Mouse (Mus musculus) layer of hippocampus, adult 9-10 months (tissue): ENCODE data around the gene Gdf11.

Experiments used
- DNase-seq: peaks from one replicate; pipeline ENCODE4 v3.0.0; 2022; ENCODE audit warnings: low spot score

Gene Gdf11

GRCm38 (mm10) chr10:128891296-128892094 is at the start of gene Gdf11:
Gene Gdf11 (minus strand): TSS chr10:128891718.
- DNase-seq: no peak

DNA sequence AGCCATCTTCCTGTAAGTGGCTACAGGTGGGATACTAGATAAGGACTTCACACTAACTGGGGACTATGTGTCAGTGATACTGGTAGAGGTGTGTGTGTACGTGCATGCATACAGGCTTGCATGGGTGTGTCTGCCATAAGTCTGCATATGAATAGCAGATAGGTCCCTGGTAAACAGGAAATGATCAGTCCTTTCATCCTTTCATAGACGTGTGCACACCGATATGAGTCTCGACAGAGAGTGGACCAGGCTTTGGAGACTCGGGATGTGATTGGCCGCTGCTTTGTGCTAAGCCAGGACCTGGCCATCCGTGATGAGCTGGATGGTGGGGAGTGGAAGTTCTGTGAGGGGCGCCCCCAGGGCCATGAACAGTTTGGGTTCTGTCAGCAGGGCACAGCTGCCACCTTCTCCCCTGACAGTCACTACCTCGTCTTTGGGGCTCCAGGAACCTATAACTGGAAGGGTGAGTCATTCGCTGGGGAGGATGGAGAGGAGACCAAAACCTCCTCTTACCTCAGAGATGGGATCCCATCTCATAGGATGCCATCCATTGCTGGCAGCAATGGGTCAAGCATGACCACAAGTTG is 49.0 kb upstream of the Gdf11 start:
- DNase-seq: no peak

DNA sequence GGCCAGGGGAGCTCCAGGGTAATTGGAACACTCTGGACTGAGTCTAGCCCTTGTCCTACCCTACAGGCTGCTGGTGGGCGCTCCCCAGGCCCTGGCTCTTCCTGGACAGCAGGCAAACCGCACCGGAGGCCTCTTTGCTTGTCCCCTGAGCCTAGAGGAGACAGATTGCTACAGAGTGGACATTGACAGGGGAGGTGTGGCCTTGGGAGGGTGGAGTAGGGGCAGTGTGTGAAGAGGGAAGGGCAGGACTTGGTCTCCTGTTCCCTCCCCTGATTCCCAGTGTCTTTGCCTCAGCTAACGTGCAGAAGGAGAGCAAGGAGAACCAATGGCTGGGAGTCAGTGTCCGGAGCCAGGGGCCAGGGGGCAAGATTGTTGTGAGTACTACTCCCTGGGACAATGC is 47.5 kb upstream of the Gdf11 start:
- DNase-seq: no peak

- no peak for DNase-seq
These were observed 46.9 kb upstream of the Gdf11 start for GRCm38 (mm10) chr10:128938457-128938856.

DNA sequence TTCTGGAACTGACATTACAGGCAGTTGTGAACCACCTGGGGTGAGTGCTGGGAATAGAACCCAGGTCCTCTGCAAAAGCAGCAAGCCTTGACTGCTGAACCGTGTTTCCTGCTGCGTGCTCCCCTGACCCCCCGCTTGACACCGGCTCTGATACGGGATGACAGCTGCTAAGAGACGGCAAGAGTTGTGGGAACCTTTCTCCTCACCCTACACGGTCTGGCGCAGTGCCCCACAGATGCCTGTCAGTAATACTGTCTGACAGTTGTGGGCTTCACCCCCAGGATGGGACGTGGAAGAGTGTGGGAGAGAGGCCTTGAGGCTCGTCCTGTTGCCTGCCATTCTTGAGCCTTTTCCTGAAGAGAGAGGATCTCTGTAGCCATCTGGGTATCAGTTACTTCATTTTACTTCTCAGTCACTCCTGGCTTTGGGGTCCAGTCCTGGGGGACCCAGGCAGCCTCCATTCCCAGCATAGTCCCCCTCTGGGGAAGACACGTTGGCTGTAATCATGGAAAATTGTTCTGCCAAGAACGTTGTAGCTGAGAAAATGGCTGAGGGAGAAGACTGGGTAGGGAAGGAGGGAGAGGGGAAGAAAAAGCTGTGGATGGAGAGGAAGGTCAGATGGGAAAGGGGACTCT is 46.4 kb upstream of the Gdf11 start:
- no peak for DNase-seq

- no peak for DNase-seq
These were observed 44.4 kb upstream of the Gdf11 start for GRCm38 (mm10) chr10:128935826-128936440.

DNA sequence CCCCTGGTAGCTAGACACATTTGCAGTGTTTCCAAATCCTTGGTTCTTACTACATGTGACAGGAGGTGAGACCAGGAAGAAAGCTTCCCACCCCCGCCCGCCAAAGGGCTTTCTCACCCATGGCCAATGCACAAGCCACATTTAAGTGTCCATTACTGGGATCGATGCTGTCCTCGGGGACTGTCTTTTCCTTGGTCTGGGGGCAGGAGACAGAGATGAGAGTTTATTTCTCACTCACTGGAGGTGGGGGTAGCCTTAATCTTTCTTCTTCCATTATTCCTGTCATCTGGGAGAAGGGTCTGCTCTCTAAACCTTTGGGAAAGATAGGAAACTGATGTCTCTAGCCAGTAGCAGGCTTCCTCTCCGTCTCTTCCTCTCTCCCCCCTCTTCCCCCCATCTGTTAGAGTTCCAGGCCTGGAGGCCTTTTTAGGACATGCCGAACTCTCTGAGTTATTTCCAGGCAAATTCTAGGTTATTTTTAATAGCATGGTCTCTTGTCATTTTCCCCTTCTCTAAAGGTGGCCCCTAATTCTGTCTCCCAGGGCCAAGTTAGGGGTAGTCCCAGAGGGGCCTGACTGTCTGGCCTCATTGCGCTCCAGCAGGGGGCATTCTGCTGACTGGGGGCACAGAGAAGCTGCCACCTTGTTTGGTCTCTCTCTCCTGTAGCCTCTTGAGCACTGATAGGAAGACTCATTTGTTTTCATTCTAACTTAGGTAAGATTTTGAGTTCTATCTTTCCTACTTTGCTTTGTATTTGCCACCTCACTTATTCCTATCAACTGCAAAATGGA is 43.7 kb upstream of the Gdf11 start:
- DNase-seq: no peak

DNA sequence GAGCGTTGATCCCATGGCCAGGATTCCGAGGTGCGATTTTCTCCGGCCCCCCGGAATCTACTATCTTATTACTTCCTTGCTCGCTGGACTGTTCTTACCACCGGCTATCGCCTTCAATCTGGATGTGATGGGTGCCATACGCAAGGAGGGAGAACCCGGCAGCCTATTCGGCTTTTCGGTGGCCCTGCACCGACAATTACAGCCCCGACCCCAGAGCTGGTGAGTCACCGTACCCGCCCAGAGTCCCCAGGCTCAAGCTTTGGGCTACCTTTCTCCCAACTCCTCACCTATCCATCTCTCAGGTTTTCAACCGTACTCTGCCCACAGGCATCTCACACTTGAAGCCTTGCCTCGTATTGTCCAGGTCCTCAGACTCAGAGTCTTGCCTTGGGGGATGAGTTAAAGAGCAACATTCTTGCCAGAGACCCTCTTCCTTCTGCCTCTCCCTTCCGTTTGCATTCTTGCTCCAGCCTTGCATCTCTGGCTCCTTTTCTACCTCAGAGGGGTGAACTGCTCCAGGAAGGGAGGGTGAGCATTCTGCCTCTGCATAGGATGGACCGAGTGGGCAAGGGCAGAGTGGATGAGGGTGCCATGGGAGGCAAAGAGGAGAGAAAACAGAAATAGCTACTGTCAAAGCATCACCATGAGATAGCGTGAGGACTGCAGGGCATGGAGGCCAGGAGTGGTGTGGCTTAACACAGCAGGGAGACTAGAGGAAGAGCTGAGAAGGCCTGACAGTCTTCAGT is 42.6 kb upstream of the Gdf11 start:
- no peak for DNase-seq

- DNase-seq: no peak
These were observed 42.1 kb upstream of the Gdf11 start, which contains the start of gene Itga7 for GRCm38 (mm10) chr10:128933574-128933973. Gene Itga7 (plus strand): TSS chr10:128933818.

GRCm38 (mm10) chr10:128931441-128931840 is 39.9 kb upstream of the Gdf11 start:
- no peak for DNase-seq

DNA sequence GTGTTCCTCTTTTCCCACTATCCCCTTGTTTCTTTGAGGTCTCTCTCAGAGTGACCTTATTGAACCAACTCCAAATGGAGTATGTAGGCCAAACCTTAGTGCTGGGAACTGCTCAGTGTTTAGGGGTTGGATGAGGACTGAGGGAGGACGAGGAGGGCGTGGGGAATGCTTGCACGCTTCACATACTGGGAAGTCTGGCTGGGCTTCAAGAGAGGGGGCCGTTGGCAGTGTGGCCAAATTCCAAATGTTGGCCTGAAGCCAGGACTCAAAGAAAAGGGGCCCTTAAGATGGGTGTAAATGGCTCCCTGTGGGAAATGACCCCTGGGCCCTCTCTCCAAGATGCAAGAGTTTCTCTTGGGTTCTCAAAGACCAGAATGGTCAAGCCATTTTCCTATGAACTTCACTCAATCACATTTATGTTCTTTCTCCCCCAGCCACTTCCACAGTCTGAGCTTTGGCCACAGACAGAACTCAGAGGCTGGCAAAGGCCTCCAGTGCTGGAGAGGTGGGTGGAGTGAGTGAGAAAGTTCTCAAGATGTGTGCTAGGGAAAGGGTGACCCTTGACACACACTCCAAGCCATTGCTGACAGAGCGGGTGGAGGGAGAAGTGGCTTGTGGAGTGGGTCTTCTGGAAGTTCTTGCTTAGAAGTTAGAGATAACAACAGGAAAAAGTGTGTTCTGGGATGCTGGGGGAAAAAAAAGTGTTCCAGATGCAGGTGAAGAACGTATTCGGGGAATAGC is 38.3 kb upstream of the Gdf11 start:
- no peak for DNase-seq

DNA sequence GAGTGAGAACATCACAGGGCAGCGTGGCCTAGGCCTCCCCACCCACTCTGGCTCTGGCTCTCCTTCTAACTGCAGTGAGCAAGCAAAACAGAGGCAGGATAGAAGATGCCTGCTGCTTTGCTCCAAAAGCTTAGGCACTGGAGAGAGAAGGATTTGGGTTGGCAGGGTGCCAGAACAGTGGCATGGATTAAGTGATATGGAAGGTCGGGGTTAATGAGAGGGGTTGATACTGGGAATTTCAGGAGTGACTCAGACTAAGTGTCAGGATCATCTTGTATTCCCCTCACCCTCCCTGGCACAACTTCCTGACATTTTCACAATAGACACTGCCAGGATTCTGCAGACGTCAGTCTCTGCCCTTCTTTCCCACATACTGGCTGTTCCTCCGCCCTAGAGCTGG is 36.8 kb upstream of the Gdf11 start:
- no peak for DNase-seq

DNA sequence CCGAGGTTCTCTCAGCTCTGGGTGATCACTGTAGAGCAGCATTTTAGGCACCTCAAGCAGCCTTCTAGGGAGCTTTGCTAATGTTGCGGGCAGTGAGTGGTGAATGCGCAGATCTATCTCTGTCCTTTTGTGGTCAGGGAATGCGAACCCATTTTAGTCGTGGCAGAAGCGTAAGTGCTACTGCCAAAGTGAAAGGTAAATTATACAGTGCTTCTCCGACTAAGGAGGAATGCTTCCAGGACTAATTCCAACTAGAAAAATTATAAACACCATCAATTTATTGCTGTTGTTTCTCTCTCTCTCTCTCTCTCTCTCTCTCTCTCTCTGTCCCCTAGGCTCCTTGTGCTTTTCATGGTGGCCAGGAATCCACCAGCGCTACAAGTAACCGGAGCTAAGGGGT is 32.4 kb upstream of the Gdf11 start, which contains the start of gene Bloc1s1:
Bloc1s1 (minus strand) TSS at position 101 of the 400 bp plus-strand sequence.
- no peak for DNase-seq

DNA sequence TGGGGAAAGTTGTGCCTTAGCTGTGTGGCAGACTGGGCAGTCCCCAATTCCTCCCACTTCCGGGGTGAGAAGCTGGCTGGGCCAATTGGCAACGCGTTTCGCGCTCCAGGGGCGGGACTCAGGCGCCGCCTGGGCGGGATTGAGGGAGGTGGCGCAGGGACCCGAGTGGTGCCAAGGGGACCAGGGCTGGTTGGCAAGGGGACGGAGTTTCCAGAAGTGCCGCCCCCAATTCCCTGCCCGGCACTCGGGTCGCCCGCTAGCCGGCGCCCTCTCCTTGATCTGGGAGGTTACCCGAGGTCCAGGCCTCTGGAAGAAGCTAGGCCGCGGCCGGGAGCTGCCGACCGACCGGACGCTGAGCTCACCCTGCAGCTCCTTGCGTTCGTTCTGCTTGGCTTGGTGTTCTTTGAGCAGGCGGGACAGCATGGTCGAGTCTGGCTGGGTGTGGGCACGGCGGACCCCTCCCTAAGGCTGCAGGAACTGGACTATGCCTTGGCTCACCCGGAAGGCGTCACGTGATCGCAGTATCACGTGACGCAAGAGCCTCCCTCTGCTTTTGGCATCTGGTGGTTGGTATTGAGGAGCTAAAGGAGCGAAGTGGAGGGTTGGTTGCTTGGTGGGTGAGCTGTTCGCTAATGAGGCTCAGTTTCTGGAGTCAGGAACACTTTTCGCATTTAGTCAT is 31.6 kb upstream of the Gdf11 start:
- peak; percentile 82 for DNase-seq

DNA sequence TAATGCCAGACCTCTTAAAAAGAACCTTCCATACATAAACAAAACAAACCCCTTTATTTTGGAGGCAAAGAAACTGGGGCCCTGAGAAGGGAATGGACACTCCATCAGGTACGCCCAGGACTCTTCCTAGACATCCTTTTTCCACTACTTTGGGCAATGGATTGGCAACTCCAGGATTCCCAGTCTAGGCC is 31.2 kb upstream of the Gdf11 start, which contains the start of gene Rdh5:
Rdh5 (minus strand) TSS at position 67 of the 191 bp plus-strand sequence.
- DNase-seq: no peak

DNA sequence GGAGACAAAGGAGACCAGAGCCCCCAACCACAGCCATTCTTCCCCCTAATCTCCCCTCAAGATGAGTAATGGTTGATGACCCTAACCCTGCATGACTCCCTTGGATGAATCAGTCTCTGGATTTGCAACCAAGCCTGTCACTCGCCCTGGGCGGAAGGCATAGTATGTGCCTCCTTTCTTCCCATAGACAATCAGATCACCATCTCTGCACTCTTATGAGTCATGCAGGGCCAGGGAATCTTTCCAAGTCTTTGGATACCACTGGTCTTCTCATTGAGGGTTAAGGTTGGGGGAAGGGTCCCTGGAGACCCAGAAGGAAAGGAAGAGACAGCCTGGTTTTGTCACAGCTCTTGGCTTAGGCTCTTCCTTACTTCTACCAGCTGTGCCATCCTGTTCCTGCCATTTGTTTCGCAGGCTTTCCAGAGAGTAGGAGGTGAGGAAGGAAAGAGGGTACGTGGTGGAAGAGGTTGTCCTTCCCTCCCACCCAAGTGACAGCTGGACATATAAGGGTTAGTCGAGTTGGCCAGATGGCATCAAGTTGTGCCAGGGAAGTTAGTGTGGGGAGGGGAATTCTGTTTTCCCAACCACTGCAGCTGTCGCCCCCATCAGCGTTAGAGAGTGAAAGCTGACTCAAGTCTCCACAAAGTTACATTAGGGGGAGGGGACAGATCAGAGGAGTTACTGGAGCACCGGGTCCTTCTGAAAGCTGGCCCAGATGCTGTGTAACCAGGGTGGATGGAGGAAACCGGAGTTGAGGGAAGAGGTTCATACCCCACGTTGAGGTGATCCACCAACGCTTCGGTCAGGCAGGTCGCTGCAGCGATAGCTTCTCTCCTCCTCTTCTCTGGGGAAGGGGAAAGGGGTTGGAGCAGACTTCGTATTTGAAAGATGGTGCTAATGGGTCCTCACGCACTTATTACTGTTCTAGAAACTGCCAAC is 30.6 kb upstream of the Gdf11 start:
- no peak for DNase-seq

DNA sequence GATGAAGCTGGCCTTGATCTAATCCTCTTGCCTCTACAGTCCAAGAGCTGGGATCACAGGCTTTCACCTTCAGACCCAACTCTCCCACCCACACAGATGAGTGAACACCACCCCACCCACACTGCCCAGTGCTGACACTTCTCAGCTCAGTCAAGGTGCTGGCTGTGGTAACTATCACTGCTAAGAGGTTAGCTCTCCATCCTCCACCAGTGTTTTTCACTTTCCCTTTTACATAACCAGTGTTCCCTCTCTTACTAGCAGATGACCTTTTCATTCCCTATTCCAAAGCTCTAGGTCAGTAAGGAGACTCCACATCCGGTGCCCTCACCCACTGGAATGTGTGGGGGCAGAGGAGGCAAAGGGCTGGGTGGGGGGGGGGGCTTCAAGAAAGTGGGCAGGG is 29.7 kb upstream of the Gdf11 start:
- no peak for DNase-seq

DNA sequence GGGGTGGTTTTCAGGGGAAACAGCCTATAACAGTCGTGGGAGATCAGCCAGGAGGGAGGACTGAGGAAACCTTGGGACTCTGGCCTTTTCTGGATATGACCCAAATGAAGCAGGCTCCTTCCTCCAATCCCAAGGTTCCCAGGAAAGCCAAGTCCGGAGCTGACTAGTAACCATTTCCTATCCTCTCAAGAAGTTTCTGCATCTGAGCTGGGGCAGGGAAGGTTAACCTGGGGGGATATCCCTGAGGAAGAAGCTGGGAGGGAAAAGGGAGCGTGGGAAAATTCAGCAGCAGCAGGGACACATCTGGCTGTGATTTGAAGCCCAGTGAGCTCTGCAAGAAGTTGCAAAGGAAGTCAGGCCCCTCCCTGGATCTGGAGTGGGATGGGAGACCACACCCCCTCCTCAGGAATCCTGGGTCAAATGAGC is 29.2 kb upstream of the Gdf11 start:
- no peak for DNase-seq

GRCm38 (mm10) chr10:128919966-128920365 is 28.4 kb upstream of the Gdf11 start:
- no peak for DNase-seq
